Mouse (Mus musculus) cerebellum, postnatal 25 days (tissue): ENCODE results near the gene Pfn3.

Experiments used
- DNase-seq, 2 experiments: peaks; one replicate each; pipeline ENCODE4 v3.0.0; 2021; ENCODE audit warnings: mixed read lengths in 2 of 2

Gene Pfn3

GRCm38 (mm10) chr13:55391626-55392029 is 23.4 kb downstream of the Pfn3 start:
- DNase-seq, result no peak

- DNase-seq, result no peak
Observed at GRCm38 (mm10) chr13:55390644-55391043, 24.4 kb downstream of the Pfn3 start.

GRCm38 (mm10) chr13:55381790-55382189 is 33.2 kb downstream of the Pfn3 start:
- DNase-seq, result no peak

- no peak for DNase-seq
Observed at GRCm38 (mm10) chr13:55378907-55379580, 36.0 kb downstream of the Pfn3 start.

GRCm38 (mm10) chr13:55375877-55376276 is 39.2 kb downstream of the Pfn3 start:
- DNase-seq, result no peak

GRCm38 (mm10) chr13:55374206-55374924 is 40.7 kb downstream of the Pfn3 start:
- no peak for DNase-seq

GRCm38 (mm10) chr13:55371740-55372139 is 43.3 kb downstream of the Pfn3 start:
- no peak for DNase-seq

- no peak for DNase-seq
Observed at GRCm38 (mm10) chr13:55371007-55371681, 43.9 kb downstream of the Pfn3 start.

GRCm38 (mm10) chr13:55370234-55370633 is 44.8 kb downstream of the Pfn3 start:
- no peak for DNase-seq

- no peak for DNase-seq
Observed at GRCm38 (mm10) chr13:55369531-55370114, 45.4 kb downstream of the Pfn3 start, which contains the start of gene Rgs14. Gene Rgs14 (plus strand): TSS chr13:55369732.

- no peak for DNase-seq
Observed at GRCm38 (mm10) chr13:55368401-55368800, 46.6 kb downstream of the Pfn3 start.
